Mouse (Mus musculus) T-helper 1 cell (primary cell): ENCODE measurements around the gene Psg18.
"Not testable (repeated sequence)": the region's sequence is repeated elsewhere in the genome, so short reads cannot be mapped to it uniquely, and the experiment has no call there.

Experiments used
- in situ Hi-C: fragments of 300-600 bp; cut with MboI, MseI; formaldehyde crosslinking; loops from one replicate; pipeline ENCODE4 v1.15.1; 2025; ENCODE audit warnings: high pct_unique_total_duplicates

Psg18 gene

GRCm38 (mm10) chr7:18354909-18355308, at the start of gene Psg18:
Gene Psg18 (minus strand): TSS chr7:18355009.
- in situ Hi-C loops, result not testable (repeated sequence)

- in situ Hi-C loops, result no loop called here
Observed at GRCm38 (mm10) chr7:18403407-18403806, 48.6 kb upstream of the Psg18 start.

GRCm38 (mm10) chr7:18402527-18403237, 47.9 kb upstream of the Psg18 start:
- in situ Hi-C loops, result no loop called here

GRCm38 (mm10) chr7:18391483-18391882, 36.7 kb upstream of the Psg18 start:
- in situ Hi-C loops, result not testable (repeated sequence)

GRCm38 (mm10) chr7:18378295-18378694, 23.5 kb upstream of the Psg18 start:
- in situ Hi-C loops, result no loop called here

GRCm38 (mm10) chr7:18335411-18335810, 19.4 kb downstream of the Psg18 start:
- in situ Hi-C loops, result not testable (repeated sequence)
